Mouse (Mus musculus): ENCODE data around the gene St14. TPM values are rescaled to one million over a fixed set of nuclear protein-coding genes. Genes with fewer than 3 reads are reported as not detected.

St14 gene
- polyA plus RNA-seq, 1 experiment from 2014 or later = 4.9 TPM

DNA sequence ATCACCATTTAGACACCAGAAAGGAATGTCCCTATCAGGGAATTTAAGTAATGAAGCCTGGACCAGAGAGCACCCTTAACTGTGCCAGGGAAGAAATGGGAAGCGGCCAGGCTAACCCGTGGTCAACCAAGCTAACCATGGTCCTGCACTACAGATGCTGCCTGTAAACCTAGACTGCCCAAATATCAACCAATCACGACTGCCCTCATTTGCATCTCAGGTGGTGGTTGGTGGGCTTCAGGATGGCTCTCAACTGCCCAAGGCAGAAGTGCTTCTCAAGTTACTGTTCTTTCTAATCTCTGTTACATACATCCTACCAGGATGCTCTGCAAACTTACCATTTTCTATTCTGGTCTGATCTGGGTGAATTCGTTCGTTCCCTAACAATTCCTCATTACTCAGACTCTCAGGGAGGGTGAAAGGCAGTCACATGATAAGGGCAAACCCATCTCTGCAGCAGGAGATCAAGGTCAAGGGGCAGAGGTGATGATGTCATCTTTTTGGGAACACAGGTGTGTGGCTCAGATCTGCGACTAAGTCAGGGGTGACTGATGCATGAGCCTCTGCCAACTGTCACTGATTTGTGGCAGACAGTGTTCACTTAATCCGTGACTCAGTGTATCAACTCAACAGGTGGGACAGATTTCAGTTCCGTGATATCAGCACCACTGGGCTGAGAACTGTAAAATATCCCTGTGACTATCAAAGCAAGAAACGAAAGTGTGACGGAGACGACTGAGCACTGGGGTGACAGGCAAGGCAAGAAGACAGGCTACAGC is 12.9 kb downstream of the St14 start:
- no peaks in the 10 kb centered on the region for H3K27me3 ChIP-seq (ENCODE audit: insufficient read depth, poor library complexity, severe bottlenecking)
- H3K36me3 ChIP-seq = no peaks in the 10 kb centered on the region
- H3K27ac ChIP-seq = no peak overlapping the region
- WGBS = 41% methylated on average over 11 of the region's 11 CpGs
- DNase-seq (ENCODE audit: low spot score) = peak; percentile 48
- no peak overlapping the region for H3K4me3 ChIP-seq
- no peaks in the 10 kb centered on the region for H3K9me3 ChIP-seq
- H3K4me1 ChIP-seq (replicated peaks) = peaks cover 28% of the 10 kb centered on the region; the same call in 1 of the 2 replicates

DNA sequence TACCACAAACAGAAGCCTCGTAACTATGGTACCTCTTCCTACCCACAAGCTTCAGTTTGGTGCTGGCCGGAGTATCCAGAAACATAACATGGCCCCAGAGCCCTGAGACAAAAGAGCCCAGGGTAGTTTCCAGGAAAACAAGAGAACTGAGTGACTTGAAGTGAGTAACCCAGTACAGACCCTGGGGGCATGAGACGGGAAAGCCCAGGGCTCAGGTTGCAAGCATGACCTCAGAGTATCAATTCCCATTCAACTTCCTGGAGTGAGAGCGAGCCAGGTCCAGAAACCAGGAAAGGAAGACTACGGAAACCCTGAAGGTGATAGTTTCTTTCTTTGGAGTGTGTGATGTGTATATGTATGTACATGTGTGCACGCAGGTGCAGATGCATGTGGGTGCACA is 14.2 kb downstream of the St14 start:
- no peak for DNase-seq (ENCODE audit: low spot score)
- no peak overlapping the region for H3K4me3 ChIP-seq
- H3K9me3 ChIP-seq = no peaks in the 10 kb centered on the region
- H3K4me1 ChIP-seq (replicated peaks) = peaks cover 28% of the 10 kb centered on the region; the same call in 1 of the 2 replicates
- H3K27me3 ChIP-seq (ENCODE audit: insufficient read depth, poor library complexity, severe bottlenecking) = no peaks in the 10 kb centered on the region
- H3K36me3 ChIP-seq = no peaks in the 10 kb centered on the region
- 79% methylated on average over 6 of the region's 6 CpGs for WGBS
- H3K27ac ChIP-seq = no peak overlapping the region

DNA sequence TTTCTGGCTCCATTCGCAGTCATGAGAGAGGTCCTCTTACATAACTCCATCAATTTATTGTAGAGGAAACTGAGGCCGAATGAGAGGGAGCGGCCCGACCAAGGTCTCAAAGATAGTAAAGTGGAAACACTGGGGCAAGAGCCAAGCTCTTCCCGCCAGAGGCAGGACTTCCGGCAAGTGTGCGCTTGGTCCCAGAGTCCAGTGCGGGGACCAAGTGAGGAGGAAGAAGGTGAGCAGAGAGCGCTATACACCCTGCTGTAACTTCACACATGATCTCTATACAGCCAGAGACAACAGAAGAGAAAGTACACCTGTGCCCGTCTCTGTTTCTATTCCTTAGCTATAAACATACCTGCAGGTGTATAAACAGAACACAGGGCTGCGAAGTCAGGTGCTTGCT is 14.6 kb downstream of the St14 start:
- H3K4me1 ChIP-seq (replicated peaks) = peaks cover 28% of the 10 kb centered on the region; the same call in 1 of the 2 replicates
- H3K36me3 ChIP-seq = no peaks in the 10 kb centered on the region
- 92% methylated on average over 11 of the region's 11 CpGs for WGBS
- H3K27me3 ChIP-seq (ENCODE audit: insufficient read depth, poor library complexity, severe bottlenecking) = no peaks in the 10 kb centered on the region
- no peak overlapping the region for H3K27ac ChIP-seq
- no peak for DNase-seq (ENCODE audit: low spot score)
- no peak overlapping the region for H3K4me3 ChIP-seq
- H3K9me3 ChIP-seq = no peaks in the 10 kb centered on the region

DNA sequence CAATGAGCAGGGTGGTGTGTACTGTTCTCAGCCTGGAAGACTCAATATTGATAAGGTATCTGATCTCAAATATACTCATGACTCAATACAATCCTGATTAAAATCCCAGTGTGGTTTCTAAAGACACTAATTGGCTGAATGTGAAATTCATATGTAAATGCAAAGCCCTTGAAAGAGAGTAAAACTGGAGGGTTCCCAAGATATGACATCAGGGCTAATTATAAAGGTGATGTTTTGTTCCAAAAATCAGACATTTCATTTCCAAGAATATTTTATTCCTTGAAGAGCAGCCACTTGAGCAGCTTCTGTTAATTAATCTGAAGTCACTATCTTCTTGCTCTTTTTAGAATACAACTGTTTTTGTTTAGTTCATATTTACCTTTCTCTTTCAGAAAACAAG is 16.1 kb downstream of the St14 start:
- H3K36me3 ChIP-seq = no peaks in the 10 kb centered on the region
- no peak overlapping the region for H3K27ac ChIP-seq
- DNase-seq (ENCODE audit: low spot score) = no peak
- peaks cover 19% of the 10 kb centered on the region; the same call in 1 of the 2 replicates for H3K4me1 ChIP-seq (replicated peaks)
- H3K4me3 ChIP-seq = no peak overlapping the region
- H3K9me3 ChIP-seq = no peaks in the 10 kb centered on the region
- no peaks in the 10 kb centered on the region for H3K27me3 ChIP-seq (ENCODE audit: insufficient read depth, poor library complexity, severe bottlenecking)

DNA sequence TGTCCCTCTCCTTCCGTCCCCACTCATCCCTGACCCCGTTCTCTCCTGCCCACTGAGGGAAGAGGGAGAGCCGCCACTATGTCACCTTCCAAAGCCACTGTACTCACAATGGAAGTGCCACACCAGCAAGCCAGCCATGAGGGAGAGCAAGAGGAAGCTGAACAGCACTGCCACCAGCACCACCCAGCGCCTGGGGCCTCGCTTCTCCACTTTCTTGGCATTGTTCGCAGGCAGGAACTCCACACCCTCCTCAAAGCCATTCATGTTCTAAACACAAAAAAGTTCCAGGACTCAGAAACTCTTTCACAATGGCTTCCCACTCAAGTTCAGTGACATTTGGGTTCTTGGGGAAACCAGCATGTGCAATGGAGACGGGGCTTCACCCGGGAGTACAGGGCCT is 23.2 kb downstream of the St14 start:
- Histone ChIP-seq H3K27ac (no peak overlapping the region), H3K9me3 (no peaks in the 10 kb centered on the region), H3K4me1 (replicated peaks) (no peaks in the 10 kb centered on the region), H3K36me3 (no peaks in the 10 kb centered on the region), H3K4me3 (no peak overlapping the region), H3K27me3 (ENCODE audit: insufficient read depth, poor library complexity, severe bottlenecking) (no peaks in the 10 kb centered on the region)
- 89% methylated on average over 8 of the region's 8 CpGs for WGBS
- no peak for DNase-seq (ENCODE audit: low spot score)

DNA sequence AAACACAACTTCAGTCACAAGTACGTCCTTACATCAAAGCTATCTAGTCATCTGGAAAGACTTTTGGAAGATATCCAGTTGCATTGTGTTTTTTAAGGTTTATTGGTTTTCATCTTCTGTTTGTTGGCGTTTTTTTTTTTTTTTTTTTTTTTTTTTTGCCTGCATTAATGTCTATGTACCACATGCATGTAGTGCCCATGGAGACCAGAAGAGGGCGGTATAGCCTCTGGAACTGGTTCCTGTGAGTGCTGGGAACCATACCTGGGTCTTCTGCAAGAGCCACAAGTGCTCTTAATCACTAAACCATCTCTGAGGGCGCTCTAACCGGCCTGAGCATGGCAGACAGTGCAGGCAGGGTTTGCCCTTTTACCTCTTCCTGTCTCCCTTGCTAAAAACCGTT is 33.5 kb downstream of the St14 start:
- H3K27me3 ChIP-seq (ENCODE audit: insufficient read depth, poor library complexity, severe bottlenecking) = no peaks in the 10 kb centered on the region
- H3K4me1 ChIP-seq (replicated peaks) = no peaks in the 10 kb centered on the region
- no peaks in the 10 kb centered on the region for H3K36me3 ChIP-seq
- DNase-seq (ENCODE audit: low spot score) = no peak
- 77% methylated on average over 6 of the region's 6 CpGs for WGBS
- no peaks in the 10 kb centered on the region for H3K9me3 ChIP-seq
- no peak overlapping the region for H3K4me3 ChIP-seq
- no peak overlapping the region for H3K27ac ChIP-seq

DNA sequence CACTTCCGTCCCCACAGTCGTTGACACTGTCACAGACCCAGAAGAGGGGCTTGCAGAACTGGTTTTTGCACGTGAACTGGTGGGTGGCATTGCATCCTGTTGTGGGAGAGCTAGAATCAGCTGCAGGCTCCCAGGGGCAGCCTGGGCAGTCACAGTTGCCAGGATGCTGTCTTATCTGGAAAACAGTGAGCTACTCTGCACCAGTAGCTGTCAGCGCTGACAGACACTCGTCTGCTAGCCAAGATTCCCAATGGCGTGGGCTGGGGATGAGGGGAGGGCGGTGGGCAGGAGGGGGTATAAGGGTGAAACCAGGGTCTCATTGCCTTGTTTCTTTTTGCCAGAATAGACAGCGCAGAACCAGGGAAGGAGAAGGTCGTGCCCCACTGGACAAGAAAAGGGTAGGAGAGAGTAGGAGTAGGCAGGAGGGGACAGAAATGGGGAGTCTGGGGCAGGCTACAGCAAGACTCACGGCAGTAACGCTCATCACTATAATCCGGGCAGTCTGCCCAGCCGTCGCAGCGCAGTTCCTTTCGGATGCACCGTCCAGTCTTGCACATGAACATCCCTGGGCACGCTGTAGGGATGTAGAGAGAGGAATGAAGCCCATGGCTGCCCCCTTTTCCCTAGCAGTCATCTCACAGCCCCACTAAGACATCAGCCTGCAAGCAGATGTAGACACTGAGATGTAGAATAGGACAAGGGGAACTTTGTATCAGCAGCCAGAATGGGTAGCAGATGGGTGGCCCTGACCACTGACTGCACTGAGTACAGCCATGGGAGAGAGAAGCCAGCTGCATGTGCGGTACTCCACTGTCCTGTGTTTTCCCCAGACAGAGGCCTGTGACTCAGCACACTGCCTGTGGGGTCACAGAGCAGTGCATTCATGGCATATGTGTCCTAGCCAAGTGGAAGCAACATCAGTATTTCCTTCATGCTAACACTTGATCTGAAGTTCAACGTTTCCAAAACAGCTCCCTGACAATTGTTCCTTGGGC is 34.3 kb downstream of the St14 start:
- H3K9me3 ChIP-seq = no peaks in the 10 kb centered on the region
- H3K27ac ChIP-seq = no peak overlapping the region
- no peak overlapping the region for H3K4me3 ChIP-seq
- H3K36me3 ChIP-seq = no peaks in the 10 kb centered on the region
- DNase-seq (ENCODE audit: low spot score) = no peak
- no peaks in the 10 kb centered on the region for H3K4me1 ChIP-seq (replicated peaks)
- WGBS = 78% methylated on average over 20 of the region's 20 CpGs
- H3K27me3 ChIP-seq (ENCODE audit: insufficient read depth, poor library complexity, severe bottlenecking) = no peaks in the 10 kb centered on the region

DNA sequence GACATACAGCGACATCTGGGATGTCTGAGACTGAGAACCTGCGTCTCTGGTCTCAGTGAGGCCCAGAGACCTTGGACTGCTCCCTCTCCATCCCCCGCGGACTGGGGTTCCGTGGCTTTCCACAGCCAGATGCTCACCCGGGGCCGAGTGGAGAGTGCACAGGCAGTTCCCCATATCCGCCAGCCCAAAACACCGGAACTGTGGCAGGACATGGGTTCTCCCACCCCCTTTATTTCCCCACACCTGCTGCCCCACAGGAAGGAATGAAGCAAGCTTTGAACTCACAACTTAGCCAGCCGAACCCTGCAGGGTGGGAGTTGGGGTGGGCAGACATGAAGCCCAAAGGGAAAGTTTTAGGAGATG is 38.8 kb downstream of the St14 start:
- H3K9me3 ChIP-seq = no peaks in the 10 kb centered on the region
- H3K4me3 ChIP-seq = no peak overlapping the region
- no peaks in the 10 kb centered on the region for H3K4me1 ChIP-seq (replicated peaks)
- H3K27me3 ChIP-seq (ENCODE audit: insufficient read depth, poor library complexity, severe bottlenecking) = no peaks in the 10 kb centered on the region
- 93% methylated on average over 10 of the region's 10 CpGs for WGBS
- DNase-seq (ENCODE audit: low spot score) = no peak
- no peak overlapping the region for H3K27ac ChIP-seq
- H3K36me3 ChIP-seq = no peaks in the 10 kb centered on the region

DNA sequence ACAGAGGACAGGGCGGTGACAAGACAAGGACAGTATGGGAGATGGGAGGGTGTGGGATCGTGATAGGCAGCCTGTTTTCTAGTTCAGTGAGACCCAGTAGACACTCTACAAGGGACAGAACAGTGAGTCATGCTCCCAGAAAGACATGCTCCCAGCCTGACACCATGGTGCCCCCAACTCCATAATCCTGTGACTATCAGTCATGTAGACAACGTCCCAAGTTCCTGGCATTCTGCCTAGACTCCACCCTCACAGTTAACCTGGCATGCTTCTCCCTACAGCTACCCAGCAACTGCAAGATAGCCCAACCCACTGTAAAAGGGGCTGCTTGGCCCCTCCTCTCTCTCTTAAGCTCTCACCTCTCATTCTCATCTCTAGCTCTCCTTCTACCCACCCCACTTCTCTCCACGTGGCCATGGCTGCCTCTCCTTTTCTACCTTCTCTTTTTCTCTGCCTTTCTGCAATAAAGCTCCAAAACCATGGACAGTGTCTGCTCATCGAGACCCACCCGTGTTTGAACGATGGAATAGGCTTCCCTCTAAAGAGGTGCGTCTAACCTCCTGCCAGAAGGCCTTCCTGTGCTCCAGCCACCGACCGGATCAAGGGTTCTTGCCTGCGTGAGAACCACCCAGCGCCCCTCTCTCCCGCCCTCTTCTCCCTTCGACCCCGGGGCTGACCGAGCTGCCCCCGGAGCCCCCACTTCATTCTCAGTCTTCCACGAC is 39.4 kb downstream of the St14 start:
- Histone ChIP-seq H3K36me3 (no peaks in the 10 kb centered on the region), H3K27ac (no peak overlapping the region), H3K4me1 (replicated peaks) (no peaks in the 10 kb centered on the region), H3K4me3 (no peak overlapping the region), H3K9me3 (no peaks in the 10 kb centered on the region), H3K27me3 (ENCODE audit: insufficient read depth, poor library complexity, severe bottlenecking) (no peaks in the 10 kb centered on the region)
- no peak for DNase-seq (ENCODE audit: low spot score)
- WGBS = 90% methylated on average over 18 of the region's 18 CpGs

DNA sequence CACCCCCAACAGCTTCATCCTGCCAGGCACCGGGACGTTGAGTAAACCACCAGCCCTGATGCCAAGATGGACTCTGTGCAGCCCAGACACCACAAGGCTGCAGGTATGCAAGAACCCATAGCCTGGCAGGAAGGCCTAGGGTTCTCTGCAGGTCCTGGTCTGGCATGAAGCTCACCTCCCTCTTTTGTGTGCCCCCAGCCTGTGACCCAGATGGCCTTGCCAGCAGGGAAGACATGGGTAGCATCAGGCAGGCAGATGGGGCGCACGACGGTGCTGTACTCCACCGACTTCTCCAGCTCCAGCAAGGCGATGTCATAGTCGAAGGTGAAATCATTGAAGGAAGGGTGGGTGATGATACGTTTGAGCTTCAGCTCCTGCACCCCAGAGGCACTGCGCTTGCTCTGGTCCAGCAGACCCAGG is 40.5 kb downstream of the St14 start:
- 95% methylated on average over 10 of the region's 10 CpGs for WGBS
- H3K4me3 ChIP-seq = no peak overlapping the region
- DNase-seq (ENCODE audit: low spot score) = no peak
- no peaks in the 10 kb centered on the region for H3K9me3 ChIP-seq
- H3K27ac ChIP-seq = no peak overlapping the region
- H3K36me3 ChIP-seq = no peaks in the 10 kb centered on the region
- no peaks in the 10 kb centered on the region for H3K27me3 ChIP-seq (ENCODE audit: insufficient read depth, poor library complexity, severe bottlenecking)
- H3K4me1 ChIP-seq (replicated peaks) = peaks cover 2% of the 10 kb centered on the region; the same call in 1 of the 2 replicates

DNA sequence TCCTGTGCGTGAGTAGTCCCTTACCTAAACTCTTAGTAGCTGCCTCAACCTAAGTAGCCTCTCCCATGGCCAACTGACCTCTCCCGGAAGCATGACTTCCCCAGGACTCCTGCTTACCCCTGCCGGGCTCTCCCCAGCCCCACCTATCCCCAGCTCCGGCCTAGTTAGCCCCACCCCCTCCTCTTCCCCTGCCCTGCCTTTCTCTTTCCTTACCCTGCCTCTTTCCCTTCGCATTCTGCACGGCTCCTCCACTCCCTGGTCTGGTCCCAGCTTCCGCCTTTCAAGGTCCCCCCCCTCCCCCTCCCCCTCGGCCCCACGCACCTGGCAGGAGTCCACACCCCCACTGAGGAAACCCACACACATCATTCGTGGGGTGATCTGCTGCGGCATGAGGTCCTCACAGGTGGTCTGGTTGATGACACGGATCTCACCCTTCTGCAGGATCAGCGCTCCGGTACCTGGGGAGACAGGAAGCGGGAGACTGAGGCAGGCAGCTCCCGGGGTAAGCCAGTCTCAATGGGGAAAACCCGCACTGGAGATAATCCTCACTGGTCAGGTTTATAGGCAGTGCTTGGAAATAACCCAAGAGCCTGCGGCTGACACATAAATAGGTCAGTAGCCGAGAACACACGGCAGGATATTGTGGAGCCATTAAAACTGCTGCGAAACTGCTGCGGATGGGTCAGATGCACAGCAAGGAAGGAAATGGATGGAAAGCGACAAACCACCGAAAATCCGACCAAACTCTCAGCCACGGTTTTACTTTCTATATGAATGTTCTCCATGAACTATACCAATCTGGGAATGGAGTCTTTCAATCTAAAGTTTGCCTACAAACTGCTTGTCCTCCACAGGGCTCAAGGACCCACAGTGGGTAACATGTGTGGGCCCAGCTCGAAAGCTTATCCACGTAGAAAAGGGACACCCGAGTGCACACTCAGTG is 41.3 kb downstream of the St14 start:
- 80% methylated on average over 29 of the region's 29 CpGs for WGBS

DNA sequence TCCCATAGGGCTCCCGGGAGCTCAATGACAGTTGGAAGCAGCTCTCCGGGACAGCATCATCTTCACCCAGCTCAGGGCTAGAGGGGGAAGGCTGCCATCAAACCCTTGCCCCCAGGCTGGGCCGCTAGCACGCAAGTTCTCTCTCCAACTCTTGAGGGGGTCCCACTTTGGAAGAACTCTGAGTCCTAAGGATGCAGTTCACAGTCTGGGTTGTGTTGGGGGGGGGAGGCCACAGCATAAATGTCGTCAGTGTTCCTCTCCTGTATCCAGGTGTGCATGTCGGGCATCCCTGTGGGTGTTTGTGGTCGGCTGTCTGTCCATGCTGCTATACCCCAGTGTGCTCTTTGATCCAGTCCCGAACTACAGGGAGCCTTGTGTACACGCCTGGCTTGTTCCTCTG is 42.1 kb downstream of the St14 start:
- H3K4me3 ChIP-seq = no peak overlapping the region
- H3K27ac ChIP-seq = no peak overlapping the region

More for the DNA sequence above, 41.3 kb downstream of the St14 start:
- H3K27ac ChIP-seq = no peak overlapping the region
- no peaks in the 10 kb centered on the region for H3K27me3 ChIP-seq (ENCODE audit: insufficient read depth, poor library complexity, severe bottlenecking)
- DNase-seq (ENCODE audit: low spot score) = no peak
- H3K4me3 ChIP-seq = no peak overlapping the region
- H3K9me3 ChIP-seq = no peaks in the 10 kb centered on the region
- no peaks in the 10 kb centered on the region for H3K36me3 ChIP-seq
- peaks cover 3% of the 10 kb centered on the region; the same call in 1 of the 2 replicates for H3K4me1 ChIP-seq (replicated peaks)

More for the DNA sequence above, 42.1 kb downstream of the St14 start:
- H3K27me3 ChIP-seq (ENCODE audit: insufficient read depth, poor library complexity, severe bottlenecking) = no peaks in the 10 kb centered on the region
- DNase-seq (ENCODE audit: low spot score) = no peak
- 78% methylated on average over 9 of the region's 9 CpGs for WGBS
- no peaks in the 10 kb centered on the region for H3K36me3 ChIP-seq
- H3K4me1 ChIP-seq (replicated peaks) = peaks cover 3% of the 10 kb centered on the region; the same call in 1 of the 2 replicates
- no peaks in the 10 kb centered on the region for H3K9me3 ChIP-seq
